Mouse (Mus musculus) lung, postnatal 10 days (tissue): ENCODE data around the gene Pole.

Experiments
- DNase-seq: peaks from one replicate; pipeline ENCODE4 v3.0.0; 2021

The Pole gene

DNA sequence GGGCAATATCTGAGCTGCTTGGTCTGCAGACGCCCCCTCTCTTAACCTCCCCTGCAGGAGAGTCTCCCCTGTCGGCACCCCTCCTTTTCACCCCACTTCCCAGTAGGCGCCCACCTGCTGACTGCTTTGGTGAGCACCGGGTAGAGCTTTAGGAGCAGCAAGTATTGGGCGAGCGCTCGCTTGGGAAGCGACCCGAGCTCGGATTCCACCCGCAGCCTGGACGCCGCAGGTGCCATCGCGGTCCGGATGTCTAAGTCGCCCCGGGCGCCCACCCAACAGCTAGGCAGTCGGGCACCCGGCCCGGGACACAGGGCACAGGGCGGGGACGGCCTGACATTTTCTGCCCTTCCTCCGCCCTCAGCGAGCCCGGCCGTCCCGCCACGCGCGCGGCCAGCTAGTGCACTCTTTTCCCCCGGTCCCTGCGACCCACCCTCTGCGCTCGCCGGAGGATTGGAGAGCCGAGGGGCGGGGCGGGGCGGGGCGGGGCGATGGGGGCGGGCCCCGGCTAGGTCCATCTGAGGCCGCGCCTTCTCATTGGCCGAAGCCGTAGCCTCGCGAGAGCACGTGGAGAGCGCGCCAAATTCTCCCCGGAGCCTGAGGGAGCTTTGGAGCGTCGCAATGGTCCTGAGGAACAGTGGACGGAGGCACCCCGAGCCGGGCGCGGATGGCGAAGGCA is at the start of gene Pole, which contains the start of gene Pxmp2:
Gene Pole, plus strand, starts transcription at position 537 of the 676 bp plus-strand sequence.
Gene Pxmp2, minus strand, starts transcription at position 417 of the 676 bp plus-strand sequence.
- peak; percentile 95 for DNase-seq

DNA sequence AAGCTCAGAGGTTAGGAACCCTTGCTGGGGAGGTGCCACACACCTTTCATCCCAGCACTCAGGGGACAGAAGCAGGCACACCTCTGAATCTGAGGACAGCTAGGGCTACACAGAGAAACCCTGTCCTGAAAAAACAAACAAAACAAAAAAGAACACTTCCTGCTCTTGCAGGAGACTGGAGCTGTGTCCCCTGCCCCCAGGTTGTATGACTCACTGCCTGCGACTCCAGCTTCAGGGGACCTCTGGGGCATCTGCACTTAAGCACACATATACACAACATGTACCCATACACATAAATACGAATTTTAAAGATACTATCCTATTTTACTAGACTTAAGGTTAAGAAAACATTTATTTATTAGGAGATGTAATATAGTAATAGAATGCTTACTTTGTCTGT is 42.0 kb upstream of the Pole start:
- DNase-seq: no peak

- DNase-seq: no peak
Observed at GRCm38 (mm10) chr5:110266941-110267340, 19.2 kb upstream of the Pole start.

GRCm38 (mm10) chr5:110269141-110270101 is 16.7 kb upstream of the Pole start, which contains the start of gene Pgam5:
Pgam5 (minus strand) TSS chr5:110269913.
- DNase-seq: peak; percentile 93

DNA sequence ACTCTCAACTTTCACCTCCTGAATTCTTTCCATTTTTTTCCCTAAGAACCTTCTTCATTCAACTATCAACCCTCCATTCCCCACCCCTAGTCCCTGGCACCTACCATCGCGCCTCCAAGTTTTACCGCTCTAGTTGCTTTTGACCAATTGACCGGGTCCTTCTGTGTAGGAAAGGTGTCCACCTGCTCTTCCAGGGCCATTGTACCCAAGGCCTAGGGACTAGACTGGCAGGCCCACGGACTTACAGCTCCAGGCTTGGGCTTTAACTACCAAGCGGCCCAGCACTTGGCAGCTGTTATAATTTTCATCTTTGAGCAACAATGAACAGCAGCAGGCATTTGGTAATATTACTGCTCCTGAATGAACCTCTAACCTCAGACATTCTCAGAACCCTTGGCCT is 15.9 kb upstream of the Pole start:
- DNase-seq: no peak

DNA sequence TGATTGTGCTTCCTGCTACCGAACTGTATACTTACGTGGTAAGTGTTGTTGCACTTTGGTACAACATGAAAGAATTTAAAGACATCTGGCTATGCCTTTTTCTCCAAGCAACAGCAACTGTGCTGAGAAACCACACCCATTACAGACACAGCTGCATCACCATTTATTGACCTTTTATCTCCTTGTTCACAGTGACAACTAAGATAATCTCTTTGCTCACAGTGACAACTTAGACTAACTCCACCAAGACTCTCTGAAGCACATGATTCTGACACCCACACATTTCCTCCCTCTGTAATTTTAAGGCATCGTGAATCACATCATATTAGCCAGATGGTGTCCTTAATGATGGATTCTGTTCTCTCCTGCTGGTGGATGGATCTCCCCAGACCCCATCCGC is 12.0 kb upstream of the Pole start:
- no peak for DNase-seq

- DNase-seq: no peak
Observed at GRCm38 (mm10) chr5:110274846-110275245, 11.3 kb upstream of the Pole start.

GRCm38 (mm10) chr5:110276391-110276790 is 9.7 kb upstream of the Pole start:
- DNase-seq: no peak

DNA sequence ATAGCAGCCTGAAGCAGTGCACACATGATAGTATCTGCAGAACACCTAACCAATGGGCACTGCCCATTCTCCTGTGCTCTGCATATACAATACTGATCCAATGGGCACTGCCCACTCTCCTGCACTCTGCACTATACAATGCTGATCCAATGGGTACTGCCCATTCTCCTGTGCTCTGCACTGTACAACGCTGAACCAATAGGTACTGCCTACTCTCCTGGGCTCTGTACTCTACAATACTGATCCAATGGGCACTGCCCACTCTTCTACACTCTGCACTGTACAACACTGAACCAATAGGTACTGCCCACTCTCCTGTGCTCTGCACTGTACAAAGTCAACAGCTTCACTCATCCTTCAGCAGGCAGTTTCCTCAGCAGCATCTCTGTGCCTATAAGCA is 9.2 kb upstream of the Pole start:
- no peak for DNase-seq

DNA sequence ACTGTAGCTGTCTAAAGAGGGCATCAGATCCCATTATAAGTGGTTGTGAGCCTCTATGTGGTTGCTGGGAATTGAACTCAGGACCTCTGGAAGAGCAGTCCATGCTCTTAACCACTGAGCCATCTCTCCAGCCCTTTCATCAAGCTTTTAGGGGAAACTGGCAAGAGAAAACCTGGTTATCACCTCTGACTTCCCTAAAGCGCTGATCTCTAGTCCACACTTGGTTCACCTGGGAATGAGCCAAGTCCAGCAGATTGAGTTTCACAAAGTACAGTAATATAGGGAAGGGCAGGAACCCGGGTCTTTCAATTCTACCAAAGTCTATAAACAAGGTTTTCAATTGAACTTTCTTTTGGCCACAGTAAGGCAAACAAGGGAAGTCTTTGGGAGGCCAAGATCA is 4.1 kb upstream of the Pole start:
- DNase-seq: no peak

DNA sequence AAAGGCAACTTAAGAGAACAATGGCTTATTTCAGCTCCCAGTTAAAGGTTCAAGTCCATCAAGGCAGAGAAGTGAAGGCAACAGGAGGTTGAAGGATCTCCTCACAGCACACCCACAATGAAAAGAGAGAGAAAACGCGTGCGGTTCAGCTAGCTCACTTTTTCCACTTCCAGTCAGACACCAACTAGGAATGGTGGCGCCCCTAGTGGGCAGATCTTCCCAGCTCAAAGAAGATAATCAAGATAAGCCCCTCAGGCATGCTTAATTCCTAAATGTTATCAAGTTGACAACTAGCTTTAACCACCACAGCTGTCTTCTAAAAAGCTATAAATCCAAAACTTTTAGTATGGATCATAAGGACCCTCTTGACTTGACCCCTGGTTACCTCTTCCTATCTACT is 1.6 kb upstream of the Pole start:
- DNase-seq: peak; percentile 79

GRCm38 (mm10) chr5:110285156-110285555 is 950 bp upstream of the Pole start:
- no peak for DNase-seq

DNA sequence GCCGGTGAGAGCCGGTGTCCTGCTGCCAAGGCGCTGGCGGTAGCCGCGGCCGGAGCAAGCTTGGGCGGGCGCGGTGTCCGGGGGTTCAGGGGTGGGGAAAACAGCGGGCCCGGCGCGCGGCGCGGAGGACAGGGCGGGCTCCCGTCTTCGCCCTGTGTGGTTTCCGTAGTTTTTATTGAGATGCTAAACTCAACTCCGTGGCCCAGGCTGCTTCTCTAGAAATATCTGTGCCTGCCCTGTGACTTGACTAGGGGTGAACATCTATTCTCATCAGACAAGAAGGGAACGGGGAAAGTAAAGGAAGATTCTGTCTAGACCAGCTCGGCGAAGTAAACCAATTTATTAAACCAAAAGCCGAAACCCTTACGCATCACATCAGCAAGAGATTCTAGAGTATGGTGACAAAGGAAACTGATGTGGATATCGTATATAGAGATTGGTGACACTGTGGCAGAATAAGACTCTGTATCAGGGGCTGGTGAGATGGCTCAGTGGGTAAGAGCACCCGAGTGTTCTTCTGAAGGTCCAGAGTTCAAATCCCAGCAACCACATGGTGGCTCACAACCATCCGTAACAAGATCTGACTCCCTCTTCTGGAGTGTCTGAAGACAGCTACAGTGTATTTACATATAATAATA is 459 bp downstream of the Pole start:
- DNase-seq: no peak

GRCm38 (mm10) chr5:110287084-110287475 is 974 bp downstream of the Pole start:
- DNase-seq: no peak

GRCm38 (mm10) chr5:110291649-110292048 is 5.5 kb downstream of the Pole start:
- DNase-seq: no peak

DNA sequence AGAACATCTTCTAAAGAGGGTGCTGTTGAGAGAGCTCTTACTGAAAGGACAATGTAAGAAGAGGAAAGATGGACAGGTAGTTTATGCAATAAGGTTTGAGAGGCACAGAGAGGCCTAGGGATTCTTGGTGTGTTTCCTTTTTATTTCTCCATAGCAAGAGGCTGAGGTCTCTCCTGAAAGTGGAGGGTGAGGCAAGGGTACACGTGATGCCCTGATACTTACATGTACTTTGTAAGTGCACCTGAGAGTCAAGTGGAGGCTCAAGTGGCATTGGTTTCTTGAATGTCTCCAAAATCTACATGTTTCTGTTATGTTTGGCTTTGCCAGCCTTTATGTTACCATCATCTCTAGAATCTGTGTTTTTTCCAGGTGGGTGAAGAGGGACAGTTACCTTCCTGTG is 10.5 kb downstream of the Pole start:
- DNase-seq: no peak

DNA sequence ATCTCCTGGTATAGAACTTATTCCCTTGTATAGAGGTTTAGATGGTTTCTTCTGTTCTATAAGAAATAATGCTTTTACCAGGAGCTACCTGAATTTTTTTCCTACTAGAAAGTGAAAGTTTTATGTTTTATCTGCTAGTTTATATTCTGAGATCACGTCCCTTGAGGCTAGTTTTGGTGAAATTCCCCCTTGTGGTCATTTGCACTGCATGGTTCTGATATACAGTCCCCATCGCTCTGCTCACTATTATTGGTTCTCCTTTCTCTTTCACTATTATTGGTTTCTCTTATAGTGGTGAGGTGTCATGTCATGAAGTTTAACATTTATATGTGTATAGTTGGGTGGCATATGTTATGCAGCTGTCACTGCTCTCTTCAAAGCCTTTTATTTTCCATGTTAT is 14.5 kb downstream of the Pole start:
- no peak for DNase-seq

DNA sequence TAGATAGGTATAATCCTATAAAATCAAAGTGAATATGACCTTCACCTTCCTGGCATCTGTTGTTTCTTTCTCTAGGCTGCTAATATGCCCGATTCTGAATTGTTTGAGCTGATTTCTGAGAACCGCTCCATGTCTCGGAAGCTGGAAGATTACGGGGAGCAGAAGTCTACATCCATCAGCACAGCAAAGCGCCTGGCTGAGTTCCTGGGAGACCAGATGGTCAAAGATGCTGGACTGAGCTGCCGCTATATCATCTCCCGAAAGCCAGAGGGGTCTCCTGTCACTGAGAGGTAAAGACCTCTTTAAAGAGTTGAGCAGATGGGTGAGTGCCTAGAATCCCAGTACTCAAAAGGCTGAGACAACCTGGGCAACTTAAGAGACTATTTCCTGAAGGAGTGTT is 22.8 kb downstream of the Pole start:
- no peak for DNase-seq

GRCm38 (mm10) chr5:110313127-110313526 is 27.0 kb downstream of the Pole start:
- DNase-seq: no peak

DNA sequence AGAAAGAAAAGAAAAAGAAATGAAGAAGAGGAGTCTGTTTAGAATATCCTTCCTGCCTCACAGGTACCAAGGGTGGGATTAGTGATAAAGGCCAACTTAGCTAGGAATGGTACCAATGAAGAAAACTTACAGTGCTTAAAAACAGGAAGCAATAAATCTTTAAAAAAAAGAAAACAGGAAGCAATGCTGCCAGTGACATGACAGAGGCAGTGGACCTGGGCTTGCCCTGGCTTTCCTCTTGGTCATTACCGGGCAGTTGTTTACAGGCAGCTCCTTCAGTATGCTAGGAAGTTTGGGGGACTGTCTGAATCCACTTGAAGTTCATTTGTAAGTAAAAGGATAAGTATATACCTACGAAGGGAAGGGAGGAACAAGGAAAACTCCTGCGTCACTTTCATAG is 44.4 kb downstream of the Pole start:
- DNase-seq: no peak

GRCm38 (mm10) chr5:110338792-110339191 is 52.7 kb downstream of the Pole start:
- no peak for DNase-seq

DNA sequence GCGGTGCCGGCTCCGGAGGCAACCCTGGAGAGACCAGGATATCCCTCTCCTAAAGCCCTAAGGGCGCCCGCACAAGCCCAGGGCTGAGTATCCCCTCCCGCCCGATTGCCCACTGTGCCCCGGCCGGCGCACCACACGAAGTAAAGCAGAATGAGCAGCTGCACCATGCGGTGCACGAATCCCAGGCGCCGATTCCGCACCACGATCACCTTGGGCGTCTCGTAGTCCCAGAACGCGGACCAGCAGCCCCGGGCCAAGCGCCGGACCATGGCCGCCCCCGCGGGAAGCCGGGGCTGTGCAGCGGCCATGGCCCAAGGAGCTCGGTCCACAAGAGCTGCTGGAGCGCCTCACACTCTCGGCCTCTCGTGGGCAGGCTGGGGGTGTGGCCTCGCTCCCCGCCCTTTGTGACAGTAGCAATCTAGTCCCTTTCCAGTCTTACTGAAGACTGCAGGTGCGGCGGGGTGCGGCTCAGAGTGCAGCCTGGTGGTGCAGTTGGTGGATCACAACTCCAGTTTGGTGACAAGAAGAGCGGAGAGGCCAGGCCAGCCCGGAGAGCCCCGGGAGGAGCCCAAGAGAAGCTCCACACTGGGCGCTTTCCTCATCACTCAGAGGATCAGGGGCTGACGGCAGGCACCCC is 56.7 kb downstream of the Pole start, which contains the start of gene P2rx2:
Gene P2rx2, minus strand, starts transcription at position 565 of the 637 bp plus-strand sequence.
- DNase-seq: peak; percentile 66

- peak; percentile 44 for DNase-seq
Observed at GRCm38 (mm10) chr5:110344524-110344923, 58.4 kb downstream of the Pole start, which contains the start of gene Lrcol1. Lrcol1 (plus strand) TSS chr5:110344730.
